Mouse (Mus musculus): ENCODE results near the gene Il13.

Il13 gene

GRCm38 (mm10) chr11:53627859-53628258 is 6.6 kb downstream of the Il13 start:
- peak; percentile 91 to 95 for DNase-seq

- no peak for DNase-seq
These were observed 7.6 kb downstream of the Il13 start for GRCm38 (mm10) chr11:53626802-53627373.

- no peak for DNase-seq
These were observed 10.4 kb downstream of the Il13 start for GRCm38 (mm10) chr11:53624124-53624523.

GRCm38 (mm10) chr11:53623573-53623972 is 10.9 kb downstream of the Il13 start:
- no peak for DNase-seq

- no peak for DNase-seq
These were observed 12.1 kb downstream of the Il13 start for GRCm38 (mm10) chr11:53622440-53622806.

- DNase-seq = no peak
These were observed 12.7 kb downstream of the Il13 start for GRCm38 (mm10) chr11:53621582-53622439.

GRCm38 (mm10) chr11:53620094-53620493 is 14.4 kb downstream of the Il13 start:
- DNase-seq = no peak

- DNase-seq = no peak
These were observed 15.1 kb downstream of the Il13 start for GRCm38 (mm10) chr11:53619428-53619827.

GRCm38 (mm10) chr11:53618619-53619198 is 15.8 kb downstream of the Il13 start, which contains the start of gene Il4:
Il4 (minus strand) TSS chr11:53618669.
- DNase-seq = no peak

GRCm38 (mm10) chr11:53617562-53618109 is 16.9 kb downstream of the Il13 start:
- DNase-seq = no peak

- DNase-seq = no peak
These were observed 17.5 kb downstream of the Il13 start for GRCm38 (mm10) chr11:53616748-53617558.

GRCm38 (mm10) chr11:53615575-53615974 is 18.9 kb downstream of the Il13 start:
- DNase-seq = no peak

- DNase-seq = peak in 1 of 2 experiments; percentile 27
These were observed 19.3 kb downstream of the Il13 start for GRCm38 (mm10) chr11:53615172-53615571.

- no peak for DNase-seq
These were observed 24.8 kb downstream of the Il13 start for GRCm38 (mm10) chr11:53609672-53610071.

- DNase-seq = no peak
These were observed 25.3 kb downstream of the Il13 start for GRCm38 (mm10) chr11:53609231-53609630.

GRCm38 (mm10) chr11:53605609-53606008 is 28.9 kb downstream of the Il13 start:
- no peak for DNase-seq

- DNase-seq = no peak
These were observed 29.5 kb downstream of the Il13 start for GRCm38 (mm10) chr11:53604983-53605382.

- no peak for DNase-seq
These were observed 43.4 kb downstream of the Il13 start for GRCm38 (mm10) chr11:53591116-53591515.

- peak; percentile 67 to 75 for DNase-seq
These were observed 44.1 kb downstream of the Il13 start for GRCm38 (mm10) chr11:53590368-53590768.

GRCm38 (mm10) chr11:53588279-53588678 is 46.2 kb downstream of the Il13 start:
- DNase-seq = no peak

- no peak for DNase-seq
These were observed 49.0 kb downstream of the Il13 start for GRCm38 (mm10) chr11:53585510-53585909.

GRCm38 (mm10) chr11:53584849-53585248 is 49.7 kb downstream of the Il13 start:
- peak; percentile 30 to 54 for DNase-seq

- DNase-seq = peak; percentile 22 to 27
These were observed 51.4 kb downstream of the Il13 start for GRCm38 (mm10) chr11:53583151-53583550.
